ENCODE assay signal across 15 mouse cellular contexts in the genomic region with DNA sequence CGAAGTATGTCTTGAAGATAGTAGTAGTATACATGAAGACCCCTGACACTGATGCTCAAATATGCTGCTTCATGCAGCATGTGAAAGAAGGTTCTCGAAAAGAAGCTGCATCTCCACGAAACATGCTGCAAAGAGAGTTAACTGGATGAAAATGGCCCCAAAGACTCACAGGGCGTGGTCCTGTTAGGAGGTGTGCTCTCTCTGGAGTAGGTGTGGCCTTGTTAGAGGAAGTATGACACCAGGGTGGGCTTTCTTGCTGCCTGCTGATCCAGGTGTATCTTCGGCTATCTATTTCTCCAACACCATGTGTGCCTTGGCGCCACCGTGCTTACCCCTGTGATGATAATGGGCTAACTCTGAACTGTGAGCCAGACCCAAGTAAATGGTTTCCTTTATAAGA.
DNase-seq lines count a peak whose midpoint lies in the region; ATAC-seq and TF ChIP-seq lines count a peak whose summit lies in the region.
"Had no signal": no experiment of that assay in that cellular context is flagged by ENCODE, and none has a peak within 500 bp of the region (broad histone marks: within the 10 kb centered on the region; RNA-seq: fewer than 3 reads in every experiment).

No protein-coding gene starts in this region.

- no peaks in the 10 kb centered on the region for H3K27me3 ChIP-seq in kidney, embryonic 15.5 days
- peaks cover 2% of the 10 kb centered on the region; the same call in 1 of the 2 replicates for H3K27me3 ChIP-seq in E14TG2a.4 (ENCODE audit: insufficient read depth, low read length)
- no peaks in the 10 kb centered on the region for H3K27me3 ChIP-seq in limb, embryonic 12.5 days
- H3K27me3 ChIP-seq: heart, embryonic 12.5 days had no signal

- no peak overlapping the region for H3K9ac ChIP-seq in kidney, embryonic 15.5 days
- H3K9ac ChIP-seq in limb, embryonic 12.5 days (replicated peaks): no peak overlapping the region
- H3K9ac ChIP-seq: heart, embryonic 12.5 days had no signal

- H3K27ac ChIP-seq in kidney, embryonic 15.5 days: peak overlapping the region; percentile 91; the same call in 1 of the 2 replicates
- peak overlapping the region; percentile 93; the same call in 1 of the 2 replicates for H3K27ac ChIP-seq in limb, embryonic 12.5 days

- ATAC-seq in kidney, embryonic 15.5 days (replicated peaks; ENCODE audit: low FRiP score): no peak
- ATAC-seq in limb, embryonic 12.5 days (ENCODE audit: insufficient number of reproducible peaks, insufficient read depth, low FRiP score, low TSS enrichment, low read depth): no peak
- ATAC-seq: activated CD4-positive, CD25-positive, alpha-beta regulatory T cell, adult 4 months; intestine, postnatal 0 days; lung, postnatal 0 days had no signal

- no peaks in the 10 kb centered on the region for H3K9me3 ChIP-seq in kidney, embryonic 15.5 days (replicated peaks)
- no peaks in the 10 kb centered on the region for H3K9me3 ChIP-seq in E14TG2a.4 (ENCODE audit: low read length)
- H3K9me3 ChIP-seq in limb, embryonic 12.5 days: no peaks in the 10 kb centered on the region
- H3K9me3 ChIP-seq: heart, embryonic 12.5 days had no signal

- no peak for DNase-seq in kidney, adult 9 months
- DNase-seq in R1 (ENCODE audit: low read depth, low spot score): peak; percentile 60
- DNase-seq in cerebellum, adult 9-10 months: no peak
- DNase-seq in adrenal gland, postnatal 14 days: no peak
- DNase-seq: cerebellum, postnatal 14 days; gastrocnemius, postnatal 36 days; layer of hippocampus, postnatal 36 days had no signal

- no peak for TF ChIP-seq CTCF in E14TG2a.4 (conservative IDR thresholded peaks at IDR 0.05; ENCODE audit: low read length)

- H3K4me3 ChIP-seq in kidney, embryonic 15.5 days (replicated peaks): no peak overlapping the region
- peak overlapping the region; percentile 37 for H3K4me3 ChIP-seq in E14TG2a.4 (replicated peaks; ENCODE audit: low read length)
- no peak overlapping the region for H3K4me3 ChIP-seq in limb, embryonic 12.5 days (replicated peaks)
- H3K4me3 ChIP-seq: heart, embryonic 12.5 days; myocyte had no signal

- no peaks in the 10 kb centered on the region for H3K36me3 ChIP-seq in kidney, embryonic 15.5 days
- H3K36me3 ChIP-seq in E14TG2a.4 (ENCODE audit: insufficient read depth, low read length): no peaks in the 10 kb centered on the region
- no peaks in the 10 kb centered on the region for H3K36me3 ChIP-seq in limb, embryonic 12.5 days
- H3K36me3 ChIP-seq: heart, embryonic 12.5 days had no signal

- 95% methylated on average over 7 of the region's 7 CpGs for WGBS in kidney, embryonic 15.5 days
- 86% methylated on average over 7 of the region's 7 CpGs for WGBS in limb, embryonic 12.5 days

- peaks cover 61% of the 10 kb centered on the region for H3K4me1 ChIP-seq in kidney, embryonic 15.5 days
- H3K4me1 ChIP-seq in E14TG2a.4 (replicated peaks; ENCODE audit: low read depth, low read length): peaks cover 92% of the 10 kb centered on the region
- peaks cover 80% of the 10 kb centered on the region for H3K4me1 ChIP-seq in limb, embryonic 12.5 days (replicated peaks)

- no peak overlapping the region for H3K4me2 ChIP-seq in kidney, embryonic 15.5 days
- no peak overlapping the region for H3K4me2 ChIP-seq in limb, embryonic 12.5 days
- H3K4me2 ChIP-seq: heart, embryonic 12.5 days had no signal
